Mouse (Mus musculus) C2C12 (cell line): ENCODE results near the gene Clec4a1. TPM values are rescaled to one million over a fixed set of nuclear protein-coding genes. Genes with fewer than 3 reads are reported as not detected.

Experiments used
- H3K27me3 ChIP-seq: one replicate; pipeline ENCODE4 v1.6.1; 2011; ENCODE audit not compliant: control insufficient read depth, insufficient read depth, insufficient read length
- H3K36me3 ChIP-seq: one replicate; pipeline ENCODE4 v1.6.1; 2011; ENCODE audit not compliant: control insufficient read depth, insufficient read depth
- H3K4me3 ChIP-seq: one replicate; pipeline ENCODE4 v1.5.1; 2011; ENCODE audit warnings: mild to moderate bottlenecking, control low read depth; ENCODE audit not compliant: poor library complexity, insufficient read depth, severe bottlenecking
- H3K79me2 ChIP-seq: one replicate; pipeline ENCODE4 v1.6.1; 2011; ENCODE audit not compliant: control insufficient read depth, insufficient read depth
- H3K79me3 ChIP-seq: one replicate; pipeline ENCODE4 v1.6.1; 2011; ENCODE audit warnings: low read depth, control low read depth
- H3ac ChIP-seq: one replicate; pipeline ENCODE3; 2011; ENCODE audit warnings: low read depth; ENCODE audit not compliant: control insufficient read depth, insufficient read length
- CEBPB ChIP-seq: IDR thresholded peaks from one replicate; pipeline ENCODE4 v1.6.1; 2011; ENCODE audit warnings: low read depth, mild to moderate bottlenecking, control low read depth, moderate library complexity
- CTCF ChIP-seq: IDR thresholded peaks from one replicate; pipeline ENCODE4 v1.5.1; 2011; ENCODE audit not compliant: control insufficient read depth, insufficient read depth, insufficient read length
- FOSL1 ChIP-seq: IDR thresholded peaks from one replicate; pipeline ENCODE4 v1.8.0; 2011; ENCODE audit warnings: mild to moderate bottlenecking, low read length; ENCODE audit not compliant: poor library complexity, insufficient read depth, severe bottlenecking
- MAX ChIP-seq: IDR thresholded peaks from one replicate; pipeline ENCODE4 v1.6.1; 2011; ENCODE audit warnings: mild to moderate bottlenecking, control low read depth
- MYOD1 ChIP-seq: IDR thresholded peaks from one replicate; pipeline ENCODE4 v1.6.1; 2011; ENCODE audit warnings: low read depth; ENCODE audit not compliant: control insufficient read depth, insufficient read length
- MYOG ChIP-seq: IDR thresholded peaks from one replicate; pipeline ENCODE4 v1.6.1; 2011; ENCODE audit not compliant: control insufficient read depth, insufficient read length; ENCODE audit errors: extremely low read depth
- USF1 ChIP-seq: IDR thresholded peaks from one replicate; pipeline ENCODE4 v1.6.1; 2011; ENCODE audit warnings: low read depth, mild to moderate bottlenecking, control low read depth, moderate library complexity
- polyA plus RNA-seq: library from polyadenylated mRNA; unstranded; fragments of >200 nt; fragmentation: generic; extraction: Trizol; gene quantifications from one replicate; pipeline ENCODE4 v1.2.1, GENCODE M21; 2012; ENCODE audit warnings: missing spikeins

Clec4a1 gene
- polyA plus RNA-seq, 1 experiment = not detected

DNA sequence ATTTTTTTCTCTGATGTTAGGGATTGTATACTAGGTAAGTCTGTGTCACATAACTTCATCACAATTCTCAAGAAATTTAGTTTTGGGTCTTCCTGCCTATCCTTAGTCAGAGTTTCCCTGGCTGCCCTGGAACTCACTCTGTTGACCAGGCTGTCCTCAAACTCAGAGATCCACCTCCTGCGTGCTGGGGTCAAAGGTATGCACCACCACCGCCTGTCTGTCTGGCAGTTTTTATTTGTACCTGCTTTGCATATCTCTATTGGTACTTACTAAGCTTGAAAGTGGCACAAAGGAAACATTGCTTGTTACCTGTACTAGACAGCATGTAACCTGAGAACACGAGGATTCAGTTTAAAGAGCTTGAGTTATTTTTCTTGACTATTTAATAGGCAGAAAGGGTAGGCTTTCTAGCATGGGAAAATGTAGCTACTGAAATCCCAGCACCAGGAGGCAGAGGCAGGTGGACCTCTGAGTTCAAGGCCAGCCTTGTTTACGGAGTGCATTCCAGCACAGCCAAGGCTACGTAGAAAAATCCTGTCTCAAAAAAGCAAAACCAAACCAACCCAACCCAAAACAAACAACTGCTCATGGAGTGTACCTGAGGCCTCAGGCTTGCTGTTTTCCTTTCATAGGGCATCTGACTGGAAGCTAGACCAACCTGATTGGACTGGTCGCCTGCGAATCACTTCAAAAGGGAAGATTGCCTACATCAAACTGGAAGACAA, 41.7 kb upstream of the Clec4a1 start:
- H3ac ChIP-seq = no peak overlapping the region
- no peak overlapping the region for H3K4me3 ChIP-seq
- peaks cover 79% of the 10 kb centered on the region for H3K36me3 ChIP-seq
- H3K79me3 ChIP-seq = peaks cover 47% of the 10 kb centered on the region
- TF ChIP-seq CTCF = no peak
- TF ChIP-seq CEBPB = no peak
- no peak for TF ChIP-seq USF1
- no peak for TF ChIP-seq MYOG
- no peak for TF ChIP-seq MYOD1
- no peak for TF ChIP-seq FOSL1
- TF ChIP-seq MAX = no peak
- peaks cover 59% of the 10 kb centered on the region for H3K79me2 ChIP-seq
- H3K27me3 ChIP-seq = no peaks in the 10 kb centered on the region

DNA sequence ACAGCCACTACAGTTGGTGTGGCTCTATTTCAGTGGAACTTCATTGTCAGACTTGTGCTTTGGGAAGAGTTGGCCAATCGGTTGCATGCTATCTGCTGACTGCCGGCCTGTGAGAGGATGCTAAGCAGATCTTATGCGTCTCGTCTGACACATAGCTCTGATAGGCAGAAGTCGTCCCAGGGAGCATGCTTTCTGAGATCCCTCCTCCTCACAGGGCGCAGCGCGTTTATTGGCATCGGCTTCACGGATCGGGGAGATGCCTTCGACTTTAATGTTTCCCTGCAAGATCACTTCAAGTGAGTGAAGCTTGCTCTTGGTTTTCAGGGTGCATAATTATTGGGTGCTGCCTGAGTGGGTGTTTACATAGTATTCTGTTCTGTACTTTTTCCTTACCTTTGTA, 40.4 kb upstream of the Clec4a1 start:
- Histone ChIP-seq H3K79me2 (peaks cover 46% of the 10 kb centered on the region), H3K79me3 (peaks cover 34% of the 10 kb centered on the region), H3ac (no peak overlapping the region), H3K27me3 (no peaks in the 10 kb centered on the region), H3K36me3 (peaks cover 82% of the 10 kb centered on the region), H3K4me3 (no peak overlapping the region)
- TF ChIP-seq MAX = no peak
- TF ChIP-seq MYOD1 = no peak
- TF ChIP-seq CEBPB = no peak

DNA sequence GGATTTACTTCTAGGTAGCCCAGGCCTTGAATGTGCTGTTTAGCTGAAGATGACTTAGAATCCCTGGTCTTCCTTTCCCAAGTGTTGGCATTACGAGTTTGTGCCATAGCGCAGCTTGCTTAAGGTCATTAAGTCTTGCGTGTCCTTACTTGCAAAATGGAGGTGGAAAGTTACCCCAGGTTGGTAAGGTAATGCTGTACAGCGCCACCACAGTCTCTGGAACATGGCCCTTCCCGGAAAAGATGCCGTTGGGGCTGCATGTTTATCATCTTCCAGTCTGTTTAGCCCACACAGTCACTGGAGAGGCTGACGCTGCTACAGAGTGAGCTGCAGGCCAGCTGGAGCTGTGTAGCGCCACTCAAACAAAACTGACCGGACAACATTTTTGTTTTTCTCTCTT, 38.0 kb upstream of the Clec4a1 start:
- Histone ChIP-seq H3K4me3 (no peak overlapping the region), H3ac (no peak overlapping the region), H3K79me3 (peaks cover 12% of the 10 kb centered on the region), H3K79me2 (peaks cover 22% of the 10 kb centered on the region), H3K36me3 (peaks cover 86% of the 10 kb centered on the region), H3K27me3 (no peaks in the 10 kb centered on the region)
- TF ChIP-seq CTCF (no peak), MYOG (no peak), USF1 (no peak), FOSL1 (no peak), CEBPB (no peak), MYOD1 (no peak), MAX (no peak)

DNA sequence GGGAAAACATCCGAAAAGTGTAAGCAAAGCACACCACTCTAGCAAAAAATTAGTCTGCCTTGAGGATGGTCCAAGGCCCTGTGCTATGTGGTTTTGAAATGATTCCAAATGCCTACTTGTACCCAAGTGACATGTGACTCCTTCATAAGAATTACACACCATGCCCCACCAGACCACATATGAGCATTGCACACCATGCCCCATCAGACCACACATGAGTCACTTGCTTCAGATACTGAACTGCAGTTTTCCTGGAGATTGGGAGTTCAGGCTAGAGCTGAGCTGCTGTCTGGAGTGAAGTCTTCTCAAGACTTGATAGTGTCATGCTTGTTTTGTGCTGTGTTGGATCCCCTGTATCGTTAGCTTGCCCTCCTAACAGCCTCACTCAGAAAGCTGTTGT, 32.0 kb upstream of the Clec4a1 start:
- H3K79me2 ChIP-seq = no peaks in the 10 kb centered on the region
- H3K4me3 ChIP-seq = no peak overlapping the region
- no peaks in the 10 kb centered on the region for H3K79me3 ChIP-seq
- no peak for TF ChIP-seq USF1
- no peak for TF ChIP-seq MYOD1
- H3K27me3 ChIP-seq = no peaks in the 10 kb centered on the region
- H3ac ChIP-seq = no peak overlapping the region
- H3K36me3 ChIP-seq = peaks cover 66% of the 10 kb centered on the region

DNA sequence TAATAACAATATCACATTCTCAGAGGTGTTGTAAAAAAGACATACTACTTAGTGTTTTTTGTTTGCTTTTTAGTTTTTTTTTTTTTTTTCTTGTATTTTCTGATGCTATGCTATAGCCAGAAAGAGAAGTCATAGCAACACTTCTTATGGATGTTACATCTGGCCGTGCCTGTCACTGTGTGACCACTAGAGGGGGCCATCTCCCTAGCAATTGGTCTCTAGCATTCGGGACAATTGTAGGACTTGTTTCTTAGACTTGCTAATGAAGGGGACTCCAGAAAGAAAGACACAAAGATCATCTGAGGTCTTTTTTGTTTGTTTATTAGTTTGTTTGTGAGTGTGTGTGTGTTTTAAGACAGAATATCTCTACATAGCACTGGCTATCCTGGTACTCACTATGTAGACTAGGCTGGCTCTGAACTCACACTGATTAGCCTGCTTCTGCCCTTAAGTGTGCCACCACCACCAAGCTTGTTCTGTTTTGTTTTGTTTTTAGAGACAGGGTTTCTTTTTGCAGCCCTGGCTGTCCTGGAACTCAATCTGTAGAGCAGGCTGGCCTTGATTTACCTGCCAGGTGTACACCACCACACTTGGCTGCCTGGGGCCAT, 29.1 kb upstream of the Clec4a1 start:
- no peaks in the 10 kb centered on the region for H3K79me2 ChIP-seq
- TF ChIP-seq MYOG = no peak
- no peak for TF ChIP-seq CEBPB
- peak; percentile 69 for TF ChIP-seq CTCF
- no peak overlapping the region for H3ac ChIP-seq
- peaks cover 50% of the 10 kb centered on the region for H3K36me3 ChIP-seq
- H3K79me3 ChIP-seq = no peaks in the 10 kb centered on the region
- H3K27me3 ChIP-seq = no peaks in the 10 kb centered on the region
- H3K4me3 ChIP-seq = no peak overlapping the region

DNA sequence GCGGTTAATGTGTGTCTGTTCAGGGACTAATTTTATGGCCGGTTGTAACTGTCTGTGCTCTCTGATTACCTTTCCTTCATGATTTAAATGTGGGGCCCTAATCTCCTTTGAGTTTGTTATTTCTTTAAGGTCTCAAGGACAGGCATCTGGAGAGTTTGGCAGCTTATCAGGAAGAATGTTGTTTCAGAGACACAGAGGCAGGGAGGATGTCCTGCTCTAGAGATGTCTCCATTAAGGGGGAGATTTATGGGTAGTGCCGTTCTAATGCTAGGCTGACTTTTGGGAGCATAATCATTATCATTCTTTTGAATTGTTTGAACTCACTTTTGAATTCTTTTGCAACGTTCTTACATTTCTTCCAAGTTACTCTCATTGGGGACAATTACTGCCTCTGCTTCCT, 1.7 kb upstream of the Clec4a1 start:
- Histone ChIP-seq H3K36me3 (no peaks in the 10 kb centered on the region), H3ac (no peak overlapping the region), H3K4me3 (no peak overlapping the region), H3K79me2 (no peaks in the 10 kb centered on the region), H3K27me3 (no peaks in the 10 kb centered on the region), H3K79me3 (no peaks in the 10 kb centered on the region)
- TF ChIP-seq MYOD1 = no peak
